Mouse (Mus musculus): ENCODE data around the gene Olfr527. TPM values are rescaled to one million over a fixed set of nuclear protein-coding genes. Genes with fewer than 3 reads are reported as not detected.

Gene Olfr527
- not detected in 2 replicates for polyA plus RNA-seq (2015; fragmentation: Nextera tagmentation; extraction: Ambion mirVana)

DNA sequence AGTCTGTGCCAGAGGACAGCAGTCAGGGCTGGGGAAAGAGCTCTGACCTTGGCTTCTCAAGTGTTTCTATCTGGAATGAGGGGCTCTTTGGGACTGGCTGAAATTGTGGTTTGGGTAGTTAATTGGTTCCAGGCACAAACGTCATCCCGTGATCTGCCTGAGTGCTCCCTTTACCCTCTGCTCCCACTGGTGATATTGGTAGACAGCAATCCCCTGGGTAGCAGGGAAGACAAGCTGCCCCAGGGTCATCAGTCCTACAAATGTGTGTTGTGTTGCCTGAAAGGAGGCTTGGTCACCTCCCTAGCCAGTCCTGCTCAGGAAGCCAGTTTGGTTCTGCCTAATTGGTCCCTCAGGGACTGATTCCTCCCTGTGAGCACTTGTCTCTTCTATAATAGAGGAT, at the start of gene Olfr527:
TSS of gene Olfr527 (plus strand) at position 301 of the 400 bp plus-strand sequence.
- Histone ChIP-seq H3K4me2 (no peak within 1 kb of the TSS), H3K4me1 (no peaks in the 10 kb centered on the region), H3K9me3 (no peaks in the 10 kb centered on the region), H3K36me3 (replicated peaks) (no peaks in the 10 kb centered on the region), H3K4me3 (no peak within 1 kb of the TSS), H3K27ac (no peak within 1 kb of the TSS), H3K9ac (no peak within 1 kb of the TSS), H3K27me3 (replicated peaks) (no peaks in the 10 kb centered on the region)
- WGBS: 72% methylated on average over 2 of the region's 2 CpGs
- ATAC-seq (replicated peaks): no peak

- ATAC-seq (replicated peaks): no peak
- no peaks in the 10 kb centered on the region for H3K4me1 ChIP-seq
- no peaks in the 10 kb centered on the region for H3K36me3 ChIP-seq (replicated peaks)
- H3K27me3 ChIP-seq (replicated peaks): no peaks in the 10 kb centered on the region
- no peak overlapping the region for H3K4me3 ChIP-seq
- no peak overlapping the region for H3K27ac ChIP-seq
- H3K9me3 ChIP-seq: no peaks in the 10 kb centered on the region
- WGBS: 90% methylated on average over 9 of the region's 9 CpGs
- no peak overlapping the region for H3K9ac ChIP-seq
- H3K4me2 ChIP-seq: no peak overlapping the region
Measured at GRCm38 (mm10) chr7:140295746-140296145, 38.1 kb upstream of the Olfr527 start.

DNA sequence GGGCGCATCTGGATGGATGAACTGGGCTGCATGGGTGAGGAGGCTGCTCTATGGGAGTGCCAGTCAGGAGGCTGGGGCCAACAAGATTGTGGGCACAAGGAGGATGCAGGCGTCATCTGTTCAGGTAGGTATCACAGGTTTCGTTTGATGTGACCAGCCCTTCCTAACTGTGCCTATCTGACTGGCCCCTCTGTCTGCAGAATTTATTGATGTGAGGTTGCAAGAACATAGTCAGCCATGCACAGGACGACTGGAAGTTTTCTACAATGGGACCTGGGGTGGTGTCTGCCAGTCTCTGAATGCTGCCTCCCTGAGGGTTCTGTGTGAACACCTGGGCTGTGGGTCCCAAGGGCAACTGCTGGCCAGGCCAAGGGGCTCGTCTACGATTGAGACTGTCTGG, 36.9 kb upstream of the Olfr527 start:
- ATAC-seq (replicated peaks): no peak
- Histone ChIP-seq H3K27me3 (replicated peaks) (no peaks in the 10 kb centered on the region), H3K36me3 (replicated peaks) (no peaks in the 10 kb centered on the region), H3K27ac (no peak overlapping the region), H3K9me3 (no peaks in the 10 kb centered on the region), H3K9ac (no peak overlapping the region), H3K4me1 (no peaks in the 10 kb centered on the region), H3K4me2 (no peak overlapping the region), H3K4me3 (no peak overlapping the region)
- WGBS: 81% methylated on average over 6 of the region's 6 CpGs

DNA sequence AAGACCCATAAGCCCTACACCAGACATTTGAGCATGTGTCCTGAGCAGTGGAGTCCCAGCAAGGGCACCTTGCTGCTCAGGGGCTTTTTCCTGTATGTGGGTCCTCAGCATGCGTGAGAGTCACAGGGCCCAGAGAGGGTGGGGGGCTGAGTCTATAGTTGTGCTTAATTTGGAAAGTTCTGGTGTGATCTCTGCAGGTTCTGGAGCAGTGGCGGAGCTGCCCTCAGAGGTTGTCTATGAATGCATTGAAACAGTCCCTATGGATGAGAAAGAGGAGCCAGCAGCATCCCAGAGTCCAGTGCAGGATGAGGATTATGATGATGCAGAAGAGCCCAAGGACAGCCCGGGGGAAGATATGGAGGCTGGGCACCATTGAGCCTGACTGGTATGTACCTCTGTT, 34.4 kb upstream of the Olfr527 start:
- no peak for ATAC-seq (replicated peaks)
- WGBS: 90% methylated on average over 3 of the region's 3 CpGs

DNA sequence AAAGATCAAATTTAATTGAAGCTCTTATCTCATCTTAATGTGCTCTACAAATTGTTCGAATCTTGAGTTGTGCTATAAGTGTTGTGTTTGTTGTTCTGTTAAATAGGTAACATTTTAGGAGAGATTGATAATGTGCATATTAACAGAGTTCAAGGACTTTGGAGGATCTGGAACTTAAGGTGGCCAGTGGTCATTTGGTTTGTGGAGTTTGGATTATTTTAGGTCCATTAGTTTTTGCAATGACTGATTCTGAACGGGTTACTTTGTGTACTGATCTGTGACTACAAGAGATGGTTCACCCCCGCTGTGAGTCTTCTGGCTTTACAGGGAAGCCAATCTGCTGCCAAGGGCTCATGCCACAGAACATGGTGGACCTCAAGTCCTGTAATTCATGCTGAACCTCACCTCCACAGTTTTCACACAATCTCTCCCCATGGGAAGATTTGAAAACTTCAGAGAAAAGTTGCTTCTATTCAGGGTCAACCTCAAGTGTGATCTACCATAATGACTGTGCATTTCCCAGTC, 13.9 kb upstream of the Olfr527 start:
- Histone ChIP-seq H3K9ac (no peak overlapping the region), H3K4me3 (no peak overlapping the region), H3K4me1 (no peaks in the 10 kb centered on the region), H3K9me3 (no peaks in the 10 kb centered on the region), H3K4me2 (no peak overlapping the region), H3K27ac (no peak overlapping the region), H3K36me3 (replicated peaks) (no peaks in the 10 kb centered on the region), H3K27me3 (replicated peaks) (no peaks in the 10 kb centered on the region)
- no peak for ATAC-seq (replicated peaks)
- WGBS: 85% methylated on average over 3 of the region's 3 CpGs

More for the DNA sequence above, 34.4 kb upstream of the Olfr527 start:
- Histone ChIP-seq H3K27ac (no peak overlapping the region), H3K4me2 (no peak overlapping the region), H3K27me3 (replicated peaks) (no peaks in the 10 kb centered on the region), H3K4me1 (no peaks in the 10 kb centered on the region), H3K9me3 (no peaks in the 10 kb centered on the region), H3K36me3 (replicated peaks) (no peaks in the 10 kb centered on the region), H3K9ac (no peak overlapping the region), H3K4me3 (no peak overlapping the region)

DNA sequence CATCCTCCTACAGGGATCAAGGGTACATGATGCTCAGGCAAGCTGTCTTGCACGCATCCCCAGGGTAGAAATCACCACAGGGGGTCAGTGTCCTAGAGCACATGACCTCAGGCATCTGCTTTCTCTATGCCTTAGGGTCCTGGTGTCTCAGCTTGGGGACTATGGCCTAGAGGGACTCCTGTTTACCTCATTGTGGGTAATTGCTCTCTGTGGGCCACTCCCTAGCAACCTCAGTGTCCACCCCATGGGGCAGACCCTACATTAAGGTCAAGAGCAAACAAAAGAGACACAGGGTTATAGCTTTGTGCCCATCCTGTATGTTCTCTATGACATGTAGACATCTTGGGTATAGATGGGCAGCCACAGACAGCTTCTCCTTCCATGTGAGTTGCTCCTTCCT, 13.3 kb upstream of the Olfr527 start, which contains the start of gene Olfr525:
TSS of gene Olfr525 (plus strand) at position 301 of the 400 bp plus-strand sequence.
- Histone ChIP-seq H3K9ac (no peak within 1 kb of the TSS), H3K4me3 (no peak within 1 kb of the TSS), H3K4me2 (no peak within 1 kb of the TSS), H3K27ac (no peak within 1 kb of the TSS), H3K36me3 (replicated peaks) (no peaks in the 10 kb centered on the region), H3K4me1 (no peaks in the 10 kb centered on the region), H3K27me3 (replicated peaks) (no peaks in the 10 kb centered on the region), H3K9me3 (no peaks in the 10 kb centered on the region)
- 60% methylated on average over 1 of the region's 1 CpGs for WGBS
- no peak for ATAC-seq (replicated peaks)

GRCm38 (mm10) chr7:140321135-140321534, 12.7 kb upstream of the Olfr527 start:
- Histone ChIP-seq H3K4me2 (no peak overlapping the region), H3K4me3 (no peak overlapping the region), H3K9me3 (no peaks in the 10 kb centered on the region), H3K9ac (no peak overlapping the region), H3K27me3 (replicated peaks) (no peaks in the 10 kb centered on the region), H3K4me1 (no peaks in the 10 kb centered on the region), H3K27ac (no peak overlapping the region), H3K36me3 (replicated peaks) (no peaks in the 10 kb centered on the region)
- ATAC-seq (replicated peaks): no peak

GRCm38 (mm10) chr7:140329766-140330304, 4.0 kb upstream of the Olfr527 start:
- Histone ChIP-seq H3K9ac (no peak overlapping the region), H3K9me3 (no peaks in the 10 kb centered on the region), H3K4me1 (no peaks in the 10 kb centered on the region), H3K36me3 (replicated peaks) (no peaks in the 10 kb centered on the region), H3K4me3 (no peak overlapping the region), H3K27ac (no peak overlapping the region), H3K4me2 (no peak overlapping the region), H3K27me3 (replicated peaks) (no peaks in the 10 kb centered on the region)
- 65% methylated on average over 1 of the region's 1 CpGs for whole genome bisulfite sequencing
- ATAC-seq (replicated peaks): no peak

DNA sequence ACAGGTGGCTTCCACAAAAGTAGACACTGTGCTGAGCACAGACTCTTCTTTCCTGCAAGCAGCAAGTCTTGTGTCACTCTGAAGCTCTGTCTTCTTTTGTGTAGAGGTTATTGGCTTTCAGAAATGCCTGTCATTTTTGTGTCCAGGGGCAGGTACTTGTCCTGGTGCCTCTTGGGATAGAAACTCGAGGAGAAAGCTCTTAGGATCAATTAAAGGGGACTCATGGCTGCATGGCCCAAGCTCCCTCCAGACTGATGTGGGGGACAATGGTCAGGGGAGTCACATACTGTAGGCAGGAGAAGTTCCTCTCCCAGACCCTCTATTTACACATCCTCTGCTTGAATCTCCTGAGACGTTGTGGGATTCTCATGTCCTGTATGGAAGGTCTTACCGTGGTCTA, 27.8 kb downstream of the Olfr527 start, which contains the start of gene Olfr60:
TSS of gene Olfr60 (minus strand) at position 101 of the 400 bp plus-strand sequence.
- Histone ChIP-seq H3K9ac (no peak within 1 kb of the TSS), H3K4me3 (no peak within 1 kb of the TSS), H3K27me3 (replicated peaks) (no peaks in the 10 kb centered on the region), H3K36me3 (replicated peaks) (no peaks in the 10 kb centered on the region), H3K9me3 (no peaks in the 10 kb centered on the region), H3K4me1 (no peaks in the 10 kb centered on the region), H3K27ac (no peak within 1 kb of the TSS), H3K4me2 (no peak within 1 kb of the TSS)
- ATAC-seq (replicated peaks): no peak
- WGBS: 77% methylated on average over 3 of the region's 3 CpGs

DNA sequence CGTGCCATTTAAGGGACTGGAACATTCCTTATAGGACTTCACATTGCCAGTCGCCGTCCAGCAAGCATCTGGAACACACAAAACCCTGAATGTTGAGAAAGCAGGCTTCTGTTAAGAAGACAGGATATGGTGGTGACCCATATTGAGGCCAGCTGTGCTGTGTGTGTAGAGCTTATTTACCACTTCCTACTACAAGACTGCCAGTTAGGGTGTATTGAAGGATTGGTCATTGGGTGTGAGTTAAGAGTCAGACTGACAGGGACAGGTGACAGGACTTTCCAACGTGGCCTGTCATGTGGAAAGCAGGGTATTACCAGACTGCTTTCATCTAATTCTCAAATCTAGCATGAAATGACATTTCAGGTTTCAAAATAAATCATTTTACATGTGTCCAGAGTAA, 40.5 kb downstream of the Olfr527 start:
- no peak overlapping the region for H3K27ac ChIP-seq

GRCm38 (mm10) chr7:140376231-140376630, 42.4 kb downstream of the Olfr527 start, which contains the start of gene Olfr530:
Gene Olfr530, minus strand, starts transcription at chr7:140376331.
- WGBS: 67% methylated on average over 1 of the region's 1 CpGs

More for the DNA sequence above, 40.5 kb downstream of the Olfr527 start:
- 76% methylated on average over 4 of the region's 4 CpGs for WGBS
- no peak overlapping the region for H3K4me3 ChIP-seq
- H3K27me3 ChIP-seq (replicated peaks): no peaks in the 10 kb centered on the region
- H3K36me3 ChIP-seq (replicated peaks): no peaks in the 10 kb centered on the region
- ATAC-seq (replicated peaks): no peak
- no peaks in the 10 kb centered on the region for H3K9me3 ChIP-seq
- no peak overlapping the region for H3K9ac ChIP-seq
- H3K4me1 ChIP-seq: no peaks in the 10 kb centered on the region
- no peak overlapping the region for H3K4me2 ChIP-seq

DNA sequence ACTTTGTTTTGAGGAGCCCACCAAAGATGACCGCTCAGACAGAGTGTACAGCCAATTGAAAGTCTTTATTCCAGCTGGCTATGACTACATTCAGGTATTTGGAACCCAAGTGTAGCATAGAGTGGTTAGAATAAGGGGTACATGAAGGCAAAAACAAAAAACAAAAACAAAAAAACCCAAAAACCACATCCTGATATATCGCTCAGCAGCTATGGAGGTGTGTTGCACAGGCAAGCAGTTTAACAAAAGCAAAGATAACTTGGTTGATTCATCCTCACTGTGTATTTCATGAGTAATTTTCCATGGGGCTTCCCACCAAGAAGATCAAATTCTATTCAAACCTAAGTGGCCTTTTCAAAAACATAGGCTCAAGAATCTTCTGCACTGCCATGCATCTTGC, 43.1 kb downstream of the Olfr527 start:
- Histone ChIP-seq H3K4me2 (no peak overlapping the region), H3K9ac (no peak overlapping the region), H3K9me3 (no peaks in the 10 kb centered on the region), H3K36me3 (replicated peaks) (no peaks in the 10 kb centered on the region), H3K27ac (no peak overlapping the region), H3K4me3 (no peak overlapping the region), H3K4me1 (no peaks in the 10 kb centered on the region), H3K27me3 (replicated peaks) (no peaks in the 10 kb centered on the region)
- no peak for ATAC-seq (replicated peaks)
- WGBS: 93% methylated on average over 2 of the region's 2 CpGs

More at GRCm38 (mm10) chr7:140376231-140376630, 42.4 kb downstream of the Olfr527 start, which contains the start of gene Olfr530:
- no peaks in the 10 kb centered on the region for H3K27me3 ChIP-seq (replicated peaks)
- no peak for ATAC-seq (replicated peaks)
- no peaks in the 10 kb centered on the region for H3K36me3 ChIP-seq (replicated peaks)
- no peaks in the 10 kb centered on the region for H3K9me3 ChIP-seq
- H3K4me1 ChIP-seq: no peaks in the 10 kb centered on the region
- no peak within 1 kb of the TSS for H3K4me3 ChIP-seq
- no peak within 1 kb of the TSS for H3K27ac ChIP-seq
- no peak within 1 kb of the TSS for H3K9ac ChIP-seq
- no peak within 1 kb of the TSS for H3K4me2 ChIP-seq
